8 mouse cellular contexts compared by ENCODE assay signal in genomic region chr14:58071830-58072770, GRCm38 (mm10). TPM values are rescaled to one million over a fixed set of nuclear protein-coding genes. Genes with fewer than 3 reads are reported as not detected.
DNase-seq lines count a peak whose midpoint lies in the region; ATAC-seq and TF ChIP-seq lines count a peak whose summit lies in the region.

No protein-coding gene starts in this region.

- no peaks in the 10 kb centered on the region for H3K9me3 ChIP-seq in forebrain, embryonic 12.5 days
- no peaks in the 10 kb centered on the region for H3K9me3 ChIP-seq in liver, embryonic 15.5 days (replicated peaks)
- no peaks in the 10 kb centered on the region for H3K9me3 ChIP-seq in neural tube, embryonic 11.5 days (ENCODE audit: control insufficient read depth, low read length)

- H3K27me3 ChIP-seq in forebrain, embryonic 12.5 days, result peaks cover 84% of the 10 kb centered on the region
- peaks cover 89% of the 10 kb centered on the region for H3K27me3 ChIP-seq in liver, embryonic 15.5 days
- peaks cover 52% of the 10 kb centered on the region for H3K27me3 ChIP-seq in neural tube, embryonic 11.5 days (ENCODE audit: control insufficient read depth, insufficient read depth, low read length)

- H3K4me1 ChIP-seq in forebrain, embryonic 12.5 days, result peaks cover 54% of the 10 kb centered on the region
- H3K4me1 ChIP-seq in liver, embryonic 15.5 days (replicated peaks), result peaks cover 23% of the 10 kb centered on the region
- peaks cover 19% of the 10 kb centered on the region for H3K4me1 ChIP-seq in neural tube, embryonic 11.5 days (ENCODE audit: control insufficient read depth, insufficient read depth, low read length)

- ATAC-seq in CD4-positive, CD25-positive, alpha-beta regulatory T cell, adult 4 months, result peak; percentile 75
- peak; percentile 83 for ATAC-seq in forebrain, embryonic 12.5 days (ENCODE audit: low FRiP score)
- ATAC-seq in liver, embryonic 15.5 days (ENCODE audit: insufficient read depth), result peak; percentile 66
- peak; percentile 71 for ATAC-seq in neural tube, embryonic 11.5 days (ENCODE audit: insufficient read depth, low FRiP score, low TSS enrichment)

- H3K4me2 ChIP-seq in forebrain, embryonic 12.5 days, result peak overlapping the region; percentile 86
- H3K4me2 ChIP-seq in liver, embryonic 15.5 days, result peak overlapping the region; percentile 75
- H3K4me2 ChIP-seq in neural tube, embryonic 11.5 days (ENCODE audit: low read depth), result peak overlapping the region; percentile 93

- TF ChIP-seq CTCF in brain, embryonic 14.5 days (IDR thresholded peaks at IDR 0.05; ENCODE audit: borderline replicate concordance, extremely low read depth, insufficient read depth, insufficient read length), result no peak

- intact Hi-C loops in heart, postnatal 10 days (cut with DNase I), result loop anchor here (5.0 kb wide), 1 partner anchor 235 kb away; no protein-coding TSS in a partner anchor

- DNase-seq in brain, embryonic 14.5 days (ENCODE audit: low read depth), result peak; percentile 94
- DNase-seq in heart, postnatal 10 days, result peak; percentile 74 to 78
- peak; percentile 64 to 89 for DNase-seq in kidney, postnatal 25 days
- DNase-seq in neural tube, embryonic 11.5 days (ENCODE audit: low spot score), result peak; percentile 88
- peak; percentile 61 for DNase-seq in testis, postnatal 14 days (ENCODE audit: low spot score)

- peak overlapping the region; percentile 57 for H3K4me3 ChIP-seq in forebrain, embryonic 12.5 days (replicated peaks)
- peak overlapping the region; percentile 54 for H3K4me3 ChIP-seq in liver, embryonic 15.5 days (replicated peaks)
- peak overlapping the region; percentile 58 for H3K4me3 ChIP-seq in neural tube, embryonic 11.5 days (ENCODE audit: low read depth, low read length)

- 1% methylated on average over 68 of the region's 85 CpGs for WGBS in forebrain, embryonic 12.5 days
- WGBS in liver, embryonic 15.5 days (ENCODE audit: insufficient replicate concordance), result under 1% methylated on average over 85 of the region's 85 CpGs
- WGBS in neural tube, embryonic 11.5 days, result under 1% methylated on average over 85 of the region's 85 CpGs

- H3K9ac ChIP-seq in forebrain, embryonic 12.5 days, result peak overlapping the region; percentile 48
- no peak overlapping the region for H3K9ac ChIP-seq in liver, embryonic 15.5 days
- H3K9ac ChIP-seq in neural tube, embryonic 11.5 days (ENCODE audit: low read length), result peak overlapping the region; percentile 69

- no peaks in the 10 kb centered on the region for H3K36me3 ChIP-seq in forebrain, embryonic 12.5 days (replicated peaks)
- no peaks in the 10 kb centered on the region for H3K36me3 ChIP-seq in liver, embryonic 15.5 days (replicated peaks)
- no peaks in the 10 kb centered on the region for H3K36me3 ChIP-seq in neural tube, embryonic 11.5 days (ENCODE audit: control insufficient read depth, insufficient read depth, low read length)

- H3K27ac ChIP-seq in forebrain, embryonic 12.5 days, result no peak overlapping the region
- H3K27ac ChIP-seq in liver, embryonic 15.5 days (replicated peaks), result no peak overlapping the region
- H3K27ac ChIP-seq in neural tube, embryonic 11.5 days (ENCODE audit: low read depth, low read length), result no peak overlapping the region

- no peak for TF ChIP-seq POLR2A in brain, embryonic 14.5 days (IDR thresholded peaks at IDR 0.05; ENCODE audit: borderline replicate concordance, extremely low read depth, insufficient read depth, insufficient read length, poor library complexity, severe bottlenecking)

RNA-seq across cellular contexts. Expression of gene Fgf9, which starts 1.8 kb away (rescaled TPM):
- not detected for polyA plus RNA-seq in CD4-positive, CD25-positive, alpha-beta regulatory T cell, adult 4 months (2017; shearing (Covaris generic))
- 4.3 and 7.8 TPM in 2 replicates for polyA plus RNA-seq in brain, embryonic 14.5 days (2012; rRNA removed)
- 2.8 and 3.8 TPM in 2 replicates for polyA plus RNA-seq in forebrain, embryonic 12.5 days (2016; fragmentation: Nextera tagmentation; extraction: Ambion mirVana)
- 10 to 100 TPM in 1 of 2 experiments, 1 to 10 TPM in 1; 5.2 to 11.0 TPM for total RNA-seq in heart, postnatal 10 days (2021)
- 0.13 and 0.30 TPM in 2 replicates for polyA plus RNA-seq in liver, embryonic 15.5 days (2015; fragmentation: Nextera tagmentation; extraction: Ambion mirVana)
- 6.5 and 7.3 TPM in 2 replicates for polyA plus RNA-seq in neural tube, embryonic 11.5 days (2014; fragmentation: Nextera tagmentation; extraction: Ambion mirVana)
